Mouse (Mus musculus) Patski (cell line): ENCODE data around the gene Aatk. TPM values are rescaled to one million over a fixed set of nuclear protein-coding genes. Genes with fewer than 3 reads are reported as not detected.

Source experiments
- ATAC-seq: fragments of 100-300 bp; one replicate; pipeline ENCODE4 v1.8.0; 2021
- CTCF ChIA-PET: fragments of 350-600 bp; sonication (Branson Sonifier 250); formaldehyde crosslinking; loops from one replicate; lab custom pipeline; 2022; ENCODE audit warnings: inconsistent platforms; lab: Charles Lee
- POLR2A ChIA-PET: fragments of 350-600 bp; sonication (Branson Sonifier 250); formaldehyde crosslinking; loops from one replicate; lab custom pipeline; 2022; ENCODE audit warnings: antibody characterized with exemption, inconsistent platforms; lab: Charles Lee
- DNase-seq: peaks from one replicate; pipeline ENCODE4 v3.0.0-alpha.2; 2011; ENCODE audit warnings: low read depth, low spot score
- H3K27me3 ChIP-seq: fragments of 371-371 bp; one replicate; pipeline ENCODE4 v1.5.1; 2021
- CTCF ChIP-seq: fragments of 100-300 bp; IDR thresholded peaks from one replicate; pipeline ENCODE4 v1.5.1; 2021
- in situ Hi-C: fragments of 300-500 bp; cut with MboI; formaldehyde crosslinking; loops from 3 replicates; pipeline ENCODE4 v1.11.1; 2018; ENCODE audit warnings: low pct_unique_long_range_greater_than_20kb, mixed read lengths
- polyA plus RNA-seq: library from polyadenylated mRNA; unstranded; gene quantifications from one replicate; pipeline ENCODE4 v1.2.3, GENCODE M21; 2021

The Aatk gene
- polyA plus RNA-seq, 1 experiment from 2014 or later: 0.09 TPM

DNA sequence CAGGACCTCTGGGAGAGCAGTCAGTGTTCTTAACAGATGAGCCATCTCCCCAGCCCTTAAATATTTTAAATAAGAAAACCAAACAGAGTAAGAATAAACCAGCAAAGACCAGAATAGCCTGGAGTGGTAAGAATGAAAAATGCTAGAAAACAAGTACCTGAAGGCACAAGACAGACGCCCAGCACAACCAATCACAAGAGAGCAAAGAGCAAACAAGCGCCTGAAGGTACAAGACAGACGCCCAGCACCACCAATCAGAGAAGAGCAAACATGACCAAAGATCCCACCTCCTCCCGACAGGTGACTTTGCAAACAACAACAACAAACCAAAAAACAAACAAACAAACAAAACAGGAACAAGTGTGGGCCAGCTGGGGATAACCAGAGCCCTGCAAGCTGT lies 6.9 kb upstream of the Aatk start:
- no peaks in the 10 kb centered on the region for H3K27me3 ChIP-seq
- ATAC-seq (no peak), DNase-seq (no peak)
- in situ Hi-C loops: no loop called here
- CTCF ChIA-PET: no interaction called here
- POLR2A ChIA-PET: interaction anchor here (1.1 kb wide), 1 partner anchor 15 kb away, joined by 3 read pairs; no protein-coding TSS in a partner anchor
- TF ChIP-seq CTCF: no peak

GRCm38 (mm10) chr11:120052274-120052673 lies 5.3 kb upstream of the Aatk start:
- DNase-seq (no peak), ATAC-seq (no peak)
- in situ Hi-C loops: no loop called here
- POLR2A ChIA-PET: no interaction called here
- H3K27me3 ChIP-seq: no peaks in the 10 kb centered on the region
- CTCF ChIA-PET: interaction anchor here (1.7 kb wide), 1 partner anchor 13 kb away, joined by 7 read pairs; no protein-coding TSS in a partner anchor
- TF ChIP-seq CTCF: no peak

DNA sequence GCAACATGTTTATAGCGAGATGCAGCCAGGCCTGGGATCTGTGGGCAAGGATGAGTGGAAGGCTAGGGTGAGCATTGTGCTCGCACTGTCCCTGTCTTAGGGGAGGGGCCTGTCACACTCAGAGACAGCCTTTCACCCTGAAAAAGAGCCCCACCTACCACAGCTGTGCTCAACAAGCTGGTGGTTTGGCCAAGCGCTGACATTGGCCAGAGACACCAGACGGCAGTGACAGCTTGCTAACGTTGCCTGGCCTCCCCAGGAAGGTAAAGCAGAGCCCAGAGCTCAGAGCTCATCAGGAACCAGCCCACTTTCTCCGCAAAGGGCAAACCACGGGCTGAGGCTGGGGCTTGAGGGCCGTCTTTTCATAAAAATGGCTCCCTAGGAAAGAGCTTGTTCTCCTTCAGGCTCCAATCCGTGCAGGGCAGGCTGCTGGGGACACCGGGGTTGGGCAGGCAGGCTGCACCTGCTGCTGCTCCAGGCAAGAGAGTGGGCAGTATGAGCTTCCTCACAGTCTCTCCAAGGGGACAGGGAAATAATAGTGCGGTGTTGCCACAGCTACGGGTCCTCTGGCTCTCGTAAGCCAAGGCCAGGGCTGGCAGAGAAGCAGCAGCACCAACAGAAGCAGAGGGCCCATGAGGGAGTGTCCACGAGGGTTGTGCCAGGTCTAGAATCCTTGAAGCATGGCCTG lies 4.3 kb upstream of the Aatk start:
- no peak for DNase-seq
- H3K27me3 ChIP-seq: no peaks in the 10 kb centered on the region
- POLR2A ChIA-PET: no interaction called here

GRCm38 (mm10) chr11:120049067-120049466 lies 2.1 kb upstream of the Aatk start:
- TF ChIP-seq CTCF: no peak
- ATAC-seq (peak; percentile 14), DNase-seq (no peak)
- ChIA-PET CTCF (interaction anchor here (1.4 to 1.5 kb wide), 2 partner anchors 13 to 16 kb away, joined by 3 to 5 read pairs; no protein-coding TSS in a partner anchor), POLR2A (no interaction called here)
- in situ Hi-C loops: no loop called here
- H3K27me3 ChIP-seq: no peaks in the 10 kb centered on the region

More for the DNA sequence above, 4.3 kb upstream of the Aatk start:
- CTCF ChIA-PET: interaction anchor here (0.6 to 1.7 kb wide), 2 partner anchors 14 to 139 kb away, joined by 3 to 7 read pairs; no protein-coding TSS in a partner anchor
- no peak for TF ChIP-seq CTCF
- ATAC-seq: no peak
- in situ Hi-C loops: no loop called here

DNA sequence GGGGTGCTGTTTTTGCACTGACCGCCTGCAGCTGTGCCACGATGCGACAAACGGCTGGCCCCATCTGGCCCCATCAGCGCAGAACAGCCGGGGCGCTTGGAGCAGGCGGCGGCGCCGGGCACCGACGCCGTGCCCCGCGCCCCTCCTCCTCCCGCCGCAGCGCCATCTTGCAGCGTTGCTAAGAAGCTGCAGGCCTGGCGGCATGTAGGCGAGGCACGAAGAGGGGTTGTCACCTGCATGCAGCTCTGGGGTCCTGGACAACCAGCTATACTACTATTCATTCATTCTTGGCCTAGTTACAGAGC lies 1.2 kb upstream of the Aatk start:
- ATAC-seq: no peak
- in situ Hi-C loops: no loop called here
- no peak for TF ChIP-seq CTCF
- ChIA-PET POLR2A (interaction anchor here (1.0 kb wide), 1 partner anchor 59 kb away, joined by 4 read pairs; no protein-coding TSS in a partner anchor), CTCF (interaction anchor here (1.4 to 1.5 kb wide), 2 partner anchors 14 to 17 kb away, joined by 3 to 5 read pairs; no protein-coding TSS in a partner anchor)
- no peaks in the 10 kb centered on the region for H3K27me3 ChIP-seq
- DNase-seq: no peak

- H3K27me3 ChIP-seq: no peaks in the 10 kb centered on the region
- in situ Hi-C loops: no loop called here
- ChIA-PET POLR2A (interaction anchor here (1.0 kb wide), 1 partner anchor 60 kb away, joined by 4 read pairs; no protein-coding TSS in a partner anchor), CTCF (interaction anchor here (1.4 to 1.5 kb wide), 2 partner anchors 14 to 17 kb away, joined by 3 to 5 read pairs; no protein-coding TSS in a partner anchor)
- ATAC-seq (no peak), DNase-seq (no peak)
- TF ChIP-seq CTCF: no peak
These were observed 724 bp upstream of the Aatk start for GRCm38 (mm10) chr11:120047531-120048251.

DNA sequence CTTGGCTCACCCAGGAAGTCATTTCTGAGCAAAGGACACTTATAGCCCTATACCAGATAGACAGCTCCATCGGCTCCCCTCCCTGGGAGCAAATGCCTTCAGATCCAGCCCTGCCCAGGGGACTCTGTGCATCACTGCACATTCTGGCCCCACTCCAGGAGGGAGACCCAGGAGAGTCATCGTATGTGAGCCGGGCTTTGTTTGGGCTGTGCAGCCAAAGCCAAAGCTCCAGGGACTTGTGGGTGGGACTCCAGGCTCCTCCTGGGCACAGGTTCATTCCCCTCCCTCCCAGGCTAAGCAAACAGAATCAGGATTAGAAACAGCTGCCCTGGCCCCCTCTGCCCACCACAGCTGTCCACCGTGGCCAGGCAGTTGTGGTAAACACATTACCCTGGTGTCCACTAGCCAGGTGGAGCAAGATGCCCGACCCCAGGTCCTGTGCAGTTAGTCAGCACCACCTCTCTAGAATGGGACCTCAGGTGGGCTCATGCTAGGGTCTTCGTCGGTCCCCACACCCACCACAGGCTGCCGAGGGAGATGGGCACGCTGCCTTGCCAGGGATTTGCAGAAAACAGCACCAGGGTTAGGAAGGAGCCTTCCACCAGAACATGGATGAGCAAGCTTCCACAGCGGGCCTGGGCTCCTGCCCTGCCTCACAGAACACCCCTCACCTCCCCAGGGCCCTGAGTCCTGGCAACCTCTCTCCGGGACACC lies 971 bp downstream of the Aatk start:
- in situ Hi-C loops: no loop called here
- H3K27me3 ChIP-seq: no peaks in the 10 kb centered on the region
- DNase-seq (no peak), ATAC-seq (no peak)
- CTCF ChIA-PET: no interaction called here
- no peak for TF ChIP-seq CTCF
- POLR2A ChIA-PET: no interaction called here

DNA sequence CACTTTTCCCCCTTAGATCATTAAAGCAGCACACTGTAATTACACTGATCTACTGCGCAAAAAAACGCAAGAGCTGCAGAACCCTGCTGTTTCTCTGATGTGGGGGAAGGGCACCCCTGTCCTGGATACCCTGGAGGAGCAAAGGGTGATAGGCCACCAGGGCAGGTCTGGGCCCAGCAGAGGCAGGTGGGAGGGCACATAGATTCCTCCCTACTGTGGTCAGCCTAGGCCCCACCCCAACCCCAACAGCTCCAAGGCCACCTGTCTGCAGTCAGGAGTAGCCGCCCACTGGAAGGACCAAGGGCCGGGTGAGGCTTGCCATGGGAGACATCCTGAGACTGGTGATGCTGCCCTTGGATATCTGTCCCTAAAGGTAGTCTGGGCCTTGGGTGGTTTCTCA lies 1.6 kb downstream of the Aatk start:
- DNase-seq: no peak
- in situ Hi-C loops: no loop called here
- ChIA-PET POLR2A (no interaction called here), CTCF (no interaction called here)
- ATAC-seq: no peak
- no peaks in the 10 kb centered on the region for H3K27me3 ChIP-seq
- TF ChIP-seq CTCF: no peak

- no peak for DNase-seq
- in situ Hi-C loops: no loop called here
- CTCF ChIA-PET: no interaction called here
- POLR2A ChIA-PET: no interaction called here
- TF ChIP-seq CTCF: no peak
- ATAC-seq: no peak
- H3K27me3 ChIP-seq: no peaks in the 10 kb centered on the region
These were observed 4.7 kb downstream of the Aatk start for GRCm38 (mm10) chr11:120042141-120042838.
